Mouse (Mus musculus): ENCODE data around the gene Mepe. TPM values are rescaled to one million over a fixed set of nuclear protein-coding genes. Genes with fewer than 3 reads are reported as not detected.

Mepe gene
- polyA plus RNA-seq, 1 experiment from 2014 or later = not detected

DNA sequence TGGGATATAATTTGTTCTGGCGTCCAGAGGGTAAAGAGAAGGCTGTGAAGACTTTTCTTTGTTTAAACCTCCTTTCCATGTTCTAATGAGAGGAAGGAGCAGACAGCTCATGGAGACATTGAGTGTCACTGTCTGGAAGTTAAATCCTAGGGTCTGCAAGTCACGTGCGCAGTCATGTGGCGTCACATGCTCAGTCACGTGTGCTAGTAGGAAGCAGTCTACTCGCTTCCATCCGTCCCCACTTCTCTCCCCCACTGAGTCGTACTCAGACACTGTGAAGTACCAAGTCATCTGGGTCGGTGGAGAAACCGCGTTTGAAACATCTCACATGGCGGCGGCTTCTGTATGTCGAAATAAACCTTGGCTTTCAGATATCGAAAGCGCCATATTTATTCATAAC, 60.4 kb downstream of the Mepe start:
- Histone ChIP-seq H3K4me1 (ENCODE audit: control insufficient read depth, insufficient read depth, low read length) (peaks cover 8% of the 10 kb centered on the region; the same call in 1 of the 2 replicates), H3K27ac (ENCODE audit: low read length) (no peak overlapping the region), H3K4me3 (ENCODE audit: low read depth, low read length) (no peak overlapping the region), H3K27me3 (ENCODE audit: control insufficient read depth, insufficient read depth, low read length) (no peaks in the 10 kb centered on the region), H3K36me3 (ENCODE audit: control insufficient read depth, insufficient read depth, low read length) (no peaks in the 10 kb centered on the region), H3K9me3 (ENCODE audit: control insufficient read depth, low read depth, low read length) (no peaks in the 10 kb centered on the region), H3K9ac (replicated peaks; ENCODE audit: low read depth, low read length) (no peak overlapping the region), H3K4me2 (replicated peaks; ENCODE audit: low read depth, low read length) (no peak overlapping the region)
- WGBS = 88% methylated on average over 16 of the region's 16 CpGs
- ATAC-seq (ENCODE audit: insufficient number of reproducible peaks, insufficient read depth, low FRiP score, low read depth) = no peak

- no peaks in the 10 kb centered on the region for H3K27me3 ChIP-seq (ENCODE audit: control insufficient read depth, insufficient read depth, low read length)
- no peak overlapping the region for H3K4me2 ChIP-seq (replicated peaks; ENCODE audit: low read depth, low read length)
- 47% methylated on average over 5 of the region's 5 CpGs for WGBS
- H3K4me3 ChIP-seq (ENCODE audit: low read depth, low read length) = no peak overlapping the region
- H3K36me3 ChIP-seq (ENCODE audit: control insufficient read depth, insufficient read depth, low read length) = no peaks in the 10 kb centered on the region
- peaks cover 8% of the 10 kb centered on the region; the same call in 1 of the 2 replicates for H3K4me1 ChIP-seq (ENCODE audit: control insufficient read depth, insufficient read depth, low read length)
- no peak overlapping the region; the same call in 1 of the 2 replicates for H3K27ac ChIP-seq (ENCODE audit: low read length)
- H3K9me3 ChIP-seq (ENCODE audit: control insufficient read depth, low read depth, low read length) = no peaks in the 10 kb centered on the region
- ATAC-seq (ENCODE audit: insufficient number of reproducible peaks, insufficient read depth, low FRiP score, low read depth) = no peak
- no peak overlapping the region for H3K9ac ChIP-seq (replicated peaks; ENCODE audit: low read depth, low read length)
These were observed 61.8 kb downstream of the Mepe start for GRCm38 (mm10) chr5:104386908-104387307.

Small RNA genes within 50 kb of the gene (microRNA-seq; reads per million reads assigned to microRNA genes)
- gene Gm23616 = not detected

Other genes starting within 250 kb of the Mepe start
- 1.3 TPM in 1 of 2 replicates, not detected in the other for gene Gm17660, start 247.7 kb upstream of the Mepe start, polyA plus RNA-seq (2014; fragmentation: Nextera tagmentation; extraction: Ambion mirVana)
- 300 and 320 TPM in 2 replicates for gene Sparcl1, start 211.6 kb upstream of the Mepe start, polyA plus RNA-seq (2014; fragmentation: Nextera tagmentation; extraction: Ambion mirVana)
- gene Dspp, start 154.6 kb upstream of the Mepe start, polyA plus RNA-seq (2014; fragmentation: Nextera tagmentation; extraction: Ambion mirVana) = not detected in 2 replicates
- 0.68 and 0.70 TPM in 2 replicates for gene Dmp1, start 122.7 kb upstream of the Mepe start, polyA plus RNA-seq (2014; fragmentation: Nextera tagmentation; extraction: Ambion mirVana)
- gene Ibsp, start 26.2 kb upstream of the Mepe start, polyA plus RNA-seq (2014; fragmentation: Nextera tagmentation; extraction: Ambion mirVana) = 0.12 and 0.15 TPM in 2 replicates
- 8.2 and 78.1 TPM in 2 replicates for gene Spp1, start 109.8 kb downstream of the Mepe start, polyA plus RNA-seq (2014; fragmentation: Nextera tagmentation; extraction: Ambion mirVana)
- gene Pkd2, start 134.1 kb downstream of the Mepe start, polyA plus RNA-seq (2014; fragmentation: Nextera tagmentation; extraction: Ambion mirVana) = 29.2 and 29.6 TPM in 2 replicates
- 16.6 and 17.2 TPM in 2 replicates for gene BC005561, start 183.0 kb downstream of the Mepe start, polyA plus RNA-seq (2014; fragmentation: Nextera tagmentation; extraction: Ambion mirVana)

All from stomach, embryonic 14.5 days (tissue).